Mouse (Mus musculus) CH12.LX (cell line): ENCODE data around the gene Scube3. TPM values are rescaled to one million over a fixed set of nuclear protein-coding genes. Genes with fewer than 3 reads are reported as not detected.

Source experiments
- DNase-seq: peaks from one replicate; pipeline ENCODE4 v3.0.0-alpha.2; 2013; ENCODE audit errors: extremely low read depth
- H3K27ac ChIP-seq: 2 replicates; pipeline ENCODE4 v1.5.1; 2012; ENCODE audit warnings: low read depth, mild to moderate bottlenecking, control low read depth, moderate library complexity; ENCODE audit not compliant: insufficient read depth
- H3K27me3 ChIP-seq: replicated peaks from 2 replicates; pipeline ENCODE3; 2012; ENCODE audit warnings: inconsistent platforms
- H3K36me3 ChIP-seq, 2 experiments: replicated peaks in 1 of 2; 2 replicates each; pipeline versions ENCODE3 to v1.6.1; 2012; ENCODE audit warnings: inconsistent platforms in 1 of 2, low read length in 1 of 2, mild to moderate bottlenecking in 1 of 2, mixed read lengths in 1 of 2, moderate library complexity in 1 of 2; ENCODE audit not compliant: control insufficient read depth in 1 of 2, insufficient read depth in 1 of 2
- H3K4me1 ChIP-seq, 2 experiments: 2 replicates each; pipeline ENCODE4 v1.6.1; 2012; ENCODE audit warnings: inconsistent platforms in 1 of 2, moderate library complexity in 1 of 2; ENCODE audit not compliant: insufficient read depth in 2 of 2, control insufficient read depth in 1 of 2
- H3K4me2 ChIP-seq: 2 replicates; pipeline ENCODE4 v1.6.1; 2012; ENCODE audit warnings: low read depth, mild to moderate bottlenecking, control low read depth; ENCODE audit not compliant: poor library complexity, insufficient read depth, severe bottlenecking
- H3K4me3 ChIP-seq, 3 experiments: fragments of 150-350 bp in 1 of 3; sonication (generic) in 1 of 3; replicated peaks in 1 of 3; 2 replicates each; pipeline versions ENCODE3 to v1.5.1; 2011 to 2012; ENCODE audit warnings: low read depth in 2 of 3, low read length in 2 of 3, mild to moderate bottlenecking in 2 of 3, moderate library complexity in 2 of 3, control low read depth in 1 of 3, improper control_type of control experiment in 1 of 3, inconsistent platforms in 1 of 3, mixed read lengths in 1 of 3; ENCODE audit not compliant: poor library complexity in 1 of 3
- H3K79me2 ChIP-seq: replicated peaks from 2 replicates; pipeline ENCODE4 v1.6.1; 2012; ENCODE audit warnings: mild to moderate bottlenecking, moderate library complexity; ENCODE audit not compliant: control insufficient read depth, poor library complexity, insufficient read depth, severe bottlenecking; ENCODE audit errors: extremely low read depth
- H3K9ac ChIP-seq: 2 replicates; pipeline ENCODE4 v1.6.1; 2012; ENCODE audit warnings: low read depth, mild to moderate bottlenecking, control low read depth, moderate library complexity; ENCODE audit not compliant: insufficient read depth
- H3K9me3 ChIP-seq: replicated peaks from 2 replicates; pipeline ENCODE3; 2012; ENCODE audit warnings: low read length, inconsistent platforms, mixed read lengths
- BHLHE40 ChIP-seq: IDR thresholded peaks from 2 replicates; pipeline ENCODE4 v1.6.1; 2011; ENCODE audit warnings: mild to moderate bottlenecking, low read depth, low read length, improper control_type of control experiment
- CHD2 ChIP-seq: IDR thresholded peaks from 2 replicates; pipeline ENCODE4 v1.6.1; 2011; ENCODE audit warnings: low read length, improper control_type of control experiment
- CTCF ChIP-seq, 2 experiments: IDR thresholded peaks in 1 of 2; conservative IDR thresholded peaks in 1 of 2; 2 replicates each; pipeline ENCODE4 v1.5.1; 2011 to 2012; ENCODE audit warnings: low read depth in 2 of 2, low read length in 2 of 2, improper control_type of control experiment in 1 of 2, inconsistent platforms in 1 of 2, mild to moderate bottlenecking in 1 of 2, moderate library complexity in 1 of 2
- EP300 ChIP-seq: IDR thresholded peaks from 2 replicates; pipeline ENCODE4 v1.6.1; 2011; ENCODE audit warnings: low read length, improper control_type of control experiment
- ETS1 ChIP-seq: conservative IDR thresholded peaks from 2 replicates; pipeline ENCODE4 v1.6.1; 2012; ENCODE audit warnings: low read depth, mild to moderate bottlenecking, inconsistent platforms, low read length, improper control_type of control experiment, moderate library complexity
- IRF4 ChIP-seq: IDR thresholded peaks from 2 replicates; pipeline ENCODE4 v1.6.1; 2014; ENCODE audit warnings: low read depth, mild to moderate bottlenecking, inconsistent platforms, low read length, improper control_type of control experiment
- JUN ChIP-seq: IDR thresholded peaks from 2 replicates; pipeline ENCODE4 v1.6.1; 2011; ENCODE audit warnings: low read depth, mild to moderate bottlenecking, low read length, improper control_type of control experiment, moderate library complexity; ENCODE audit not compliant: insufficient read depth
- MAFK ChIP-seq: IDR thresholded peaks from 2 replicates; pipeline ENCODE4 v1.6.1; 2011; ENCODE audit warnings: low read length, improper control_type of control experiment; ENCODE audit not compliant: insufficient replicate concordance
- MAX ChIP-seq: IDR thresholded peaks from 2 replicates; pipeline ENCODE4 v1.6.1; 2011; ENCODE audit warnings: low read length, improper control_type of control experiment
- MEF2A ChIP-seq: IDR thresholded peaks from 2 replicates; pipeline ENCODE4 v1.6.1; 2014; ENCODE audit warnings: low read depth, mild to moderate bottlenecking, inconsistent platforms, low read length, improper control_type of control experiment, borderline replicate concordance
- NRF1 ChIP-seq: IDR thresholded peaks from 2 replicates; pipeline ENCODE4 v1.6.1; 2014; ENCODE audit warnings: low read depth, mild to moderate bottlenecking, inconsistent platforms, low read length, improper control_type of control experiment, moderate library complexity
- POLR2A ChIP-seq: IDR thresholded peaks from 2 replicates; pipeline ENCODE4 v1.6.1; 2011; ENCODE audit warnings: low read depth, mild to moderate bottlenecking, improper control_type of control experiment, low read length
- POLR2AphosphoS2 ChIP-seq: IDR thresholded peaks from 2 replicates; pipeline ENCODE4 v1.6.1; 2011; ENCODE audit warnings: low read depth, low read length, improper control_type of control experiment
- RAD21 ChIP-seq: IDR thresholded peaks from 2 replicates; pipeline ENCODE4 v1.6.1; 2011; ENCODE audit warnings: low read depth, mild to moderate bottlenecking, low read length, improper control_type of control experiment, moderate library complexity
- RCOR1 ChIP-seq: conservative IDR thresholded peaks from 2 replicates; pipeline ENCODE4 v1.6.1; 2012; ENCODE audit warnings: low read depth, mild to moderate bottlenecking, inconsistent platforms, low read length, improper control_type of control experiment
- SMC3 ChIP-seq: IDR thresholded peaks from 2 replicates; pipeline ENCODE4 v1.6.1; 2011; ENCODE audit warnings: low read depth, low read length, improper control_type of control experiment
- UBTF ChIP-seq: IDR thresholded peaks from 2 replicates; pipeline ENCODE4 v1.6.1; 2012; ENCODE audit warnings: low read depth, mild to moderate bottlenecking, inconsistent platforms, low read length, improper control_type of control experiment, moderate library complexity
- USF2 ChIP-seq: conservative IDR thresholded peaks from 2 replicates; pipeline ENCODE4 v1.6.1; 2011; ENCODE audit warnings: low read depth, low read length, improper control_type of control experiment
- dilution Hi-C: fragments of 300-500 bp; cut with MboI; formaldehyde crosslinking; loops from 2 replicates; pipeline ENCODE4 v1.14.3; 2020; ENCODE audit warnings: low sequenced_read_pairs; ENCODE audit not compliant: extremely low pct_unique_long_range_greater_than_20kb, extremely low pct_ligation_motif_present
- in situ Hi-C: fragments of 300-500 bp; cut with MboI; formaldehyde crosslinking; loops from 3 replicates; pipeline ENCODE4 v1.14.3; 2019; ENCODE audit warnings: low sequenced_read_pairs, low pct_ligation_motif_present, low pct_unique_long_range_greater_than_20kb, mixed read lengths
- polyA plus RNA-seq: library from polyadenylated mRNA; unstranded; fragments of >175 nt; gene quantifications from 2 replicates; pipeline ENCODE4 v1.2.1, GENCODE M21; 2012; ENCODE audit warnings: low read depth; ENCODE audit not compliant: insufficient read length
- total RNA-seq, 2 experiments: library from RNA; depleted of rRNA; stranded (reverse); fragments of 300-350 nt in 1 of 2; fragments of >200 nt in 1 of 2; gene quantifications; 2 replicates each; pipeline ENCODE4 v1.2.3; 2012 to 2014

Scube3 gene
- total and polyA plus RNA-seq, 3 experiments = 0.08 to 0.19 TPM; not detected in 1

DNA sequence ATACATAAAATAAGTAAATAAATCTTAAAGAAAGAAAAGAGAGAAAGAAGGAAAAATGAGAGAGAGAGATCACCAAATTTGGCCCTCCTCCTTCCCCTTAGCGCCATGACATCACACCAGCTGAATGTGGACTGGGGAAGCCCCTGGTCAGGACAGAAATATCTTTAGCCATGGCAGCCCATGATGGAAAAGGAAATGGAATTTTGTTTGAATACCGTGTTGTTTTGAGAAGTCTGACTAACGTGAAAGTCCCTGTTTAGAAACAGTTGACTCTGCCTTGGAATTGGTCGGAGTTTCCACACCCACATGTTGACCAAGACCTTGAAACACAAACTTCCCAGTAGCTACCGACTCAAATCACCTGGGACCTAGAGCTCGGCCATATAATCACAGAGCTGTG is 37.5 kb upstream of the Scube3 start:
- peak; percentile 51 for DNase-seq
- peak; percentile 96 for TF ChIP-seq MEF2A
- no peak for TF ChIP-seq IRF4
- peak; percentile 46; the same call in 1 of the 2 replicates for TF ChIP-seq JUN
- TF ChIP-seq POLR2AphosphoS2 = no peak
- TF ChIP-seq ETS1 = peak; percentile 92
- peak; percentile 56; the same call in 1 of the 2 replicates for TF ChIP-seq EP300
- TF ChIP-seq BHLHE40 = peak; percentile 48; the same call in 1 of the 2 replicates
- TF ChIP-seq CHD2 = 0 out of 2 replicates have a peak, but pooled peaks have one; percentile 10
- no peak for TF ChIP-seq MAX
- no peak for TF ChIP-seq CTCF (conservative IDR thresholded peaks at IDR 0.05 in 1 of 2, IDR thresholded peaks at IDR 0.05 in 1 of 2; ENCODE audit: low read depth in 2 of 2, low read length in 2 of 2)
- H3K36me3 ChIP-seq = no peaks in the 10 kb centered on the region
- no peak overlapping the region for H3K27ac ChIP-seq
- H3K79me2 ChIP-seq = no peaks in the 10 kb centered on the region
- H3K27me3 ChIP-seq = no peaks in the 10 kb centered on the region
- no peak overlapping the region for H3K4me3 ChIP-seq
- peaks cover 12 to 25% of the 10 kb centered on the region in 2 experiments for H3K4me1 ChIP-seq
- in situ Hi-C loops (no loop called here), dilution Hi-C loops (no loop called here)
- H3K4me2 ChIP-seq = 0 out of 2 replicates have a peak overlapping the region, but pooled peaks have one; percentile 19
- H3K9ac ChIP-seq = no peak overlapping the region
- H3K9me3 ChIP-seq = peaks cover 14% of the 10 kb centered on the region

DNA sequence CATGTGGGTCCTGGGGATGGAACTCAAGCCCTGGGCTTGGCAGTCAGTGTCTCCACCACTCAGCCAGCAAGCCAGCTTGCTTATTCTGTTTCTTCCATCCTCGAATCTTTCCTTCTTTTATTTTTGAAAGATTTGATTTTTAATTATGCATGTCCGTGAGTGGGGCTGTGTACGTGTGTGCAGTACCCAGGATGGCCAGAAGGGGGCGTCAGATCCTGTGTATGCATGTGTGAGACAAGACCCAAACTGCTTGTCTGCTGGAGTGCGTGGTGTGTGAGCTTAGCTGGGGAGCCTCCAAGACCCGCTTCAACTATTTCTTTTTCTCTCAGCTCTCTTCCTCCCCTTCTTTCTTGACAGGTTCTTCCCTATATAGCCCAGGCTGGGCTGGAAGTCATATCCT is 35.6 kb upstream of the Scube3 start:
- TF ChIP-seq RCOR1 (no peak), RAD21 (peak; percentile 3; the same call in 1 of the 2 replicates), CTCF (conservative IDR thresholded peaks at IDR 0.05 in 1 of 2, IDR thresholded peaks at IDR 0.05 in 1 of 2; ENCODE audit: low read depth in 2 of 2, low read length in 2 of 2) (peak; percentile 44 to 62; a peak in 3 of 4 replicates), SMC3 (peak; percentile 23; the same call in 1 of the 2 replicates)
- TF ChIP-seq, all 38 proteins: peak for 3
- Histone ChIP-seq H3K27ac (no peak overlapping the region), H3K9me3 (peaks cover 9% of the 10 kb centered on the region), H3K4me2 (no peak overlapping the region), H3K36me3 (no peaks in the 10 kb centered on the region), H3K9ac (no peak overlapping the region), H3K27me3 (no peaks in the 10 kb centered on the region), H3K4me1 (peaks cover 12 to 25% of the 10 kb centered on the region in 2 experiments), H3K79me2 (no peaks in the 10 kb centered on the region), H3K4me3 (no peak overlapping the region)
- dilution Hi-C loops = no loop called here
- in situ Hi-C loops = no loop called here
- no peak for DNase-seq

DNA sequence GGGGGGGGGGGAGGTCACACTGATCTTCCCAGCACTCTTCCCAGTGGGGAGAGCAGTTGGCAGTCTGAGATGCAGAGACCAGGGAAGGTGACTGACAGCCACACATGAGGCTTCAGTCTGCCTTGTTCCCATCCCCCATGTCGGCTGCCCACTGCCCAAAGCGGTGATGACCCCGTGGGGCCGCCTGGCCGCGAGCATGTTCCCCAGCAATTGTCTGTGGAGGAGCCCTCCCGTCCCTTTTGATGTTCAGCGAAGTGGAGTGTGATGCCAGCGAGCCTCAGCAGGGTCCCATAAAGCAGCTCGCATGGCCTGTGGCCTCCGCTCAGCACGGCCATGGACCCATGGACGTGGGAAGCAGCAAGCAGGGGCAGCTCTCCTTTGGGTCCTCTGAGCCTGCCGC is 34.7 kb upstream of the Scube3 start:
- H3K27me3 ChIP-seq = no peaks in the 10 kb centered on the region
- in situ Hi-C loops (no loop called here), dilution Hi-C loops (no loop called here)
- no peak overlapping the region for H3K9ac ChIP-seq
- H3K4me2 ChIP-seq = no peak overlapping the region
- H3K36me3 ChIP-seq = no peaks in the 10 kb centered on the region
- no peak overlapping the region for H3K4me3 ChIP-seq
- TF ChIP-seq NRF1 (no peak), UBTF (no peak), MAFK (no peak), POLR2A (no peak), USF2 (no peak), CTCF (conservative IDR thresholded peaks at IDR 0.05 in 1 of 2, IDR thresholded peaks at IDR 0.05 in 1 of 2; ENCODE audit: low read depth in 2 of 2, low read length in 2 of 2) (no peak), POLR2AphosphoS2 (no peak)
- H3K79me2 ChIP-seq = no peaks in the 10 kb centered on the region
- no peak for DNase-seq
- H3K27ac ChIP-seq = no peak overlapping the region
- H3K4me1 ChIP-seq = peaks cover 12 to 25% of the 10 kb centered on the region in 2 experiments
- H3K9me3 ChIP-seq = peaks cover 13% of the 10 kb centered on the region
